Mouse (Mus musculus): ENCODE measurements at regions not wholly inside any gene's neighbourhood (a gene's known extent, or its start where the extent isn't known, plus 50 kb on each side); places are given as distances from the start of the nearest gene placed in this dataset.
"Not testable (repeated sequence)": the region's sequence is repeated elsewhere in the genome, so short reads cannot be mapped to it uniquely, and the experiment has no call there.

GRCm38 (mm10) chr5:105358902-105359301 lies 56.7 kb upstream of the Lrrc8b start:
- DNase-seq = no peak

- not testable (repeated sequence) for DNase-seq
These were observed 59.2 kb upstream of the Lrrc8b start for GRCm38 (mm10) chr5:105356393-105356792.

- no peak for DNase-seq
These were observed 60.5 kb upstream of the Gbp6 start for GRCm38 (mm10) chr5:105354041-105354440.

GRCm38 (mm10) chr5:105346463-105346862 lies 53.0 kb upstream of the Gbp6 start:
- DNase-seq = peak; percentile 3

- not testable (repeated sequence) for DNase-seq
These were observed 52.5 kb upstream of the Gbp6 start for GRCm38 (mm10) chr5:105345953-105346352.

GRCm38 (mm10) chr5:105344808-105345732 lies 51.6 kb upstream of the Gbp6 start:
- no peak for DNase-seq

GRCm38 (mm10) chr5:105343816-105344215 lies 50.3 kb upstream of the Gbp6 start:
- not testable (repeated sequence) for DNase-seq

Measured in layer of hippocampus, adult 9-11 months (tissue).